Mouse (Mus musculus) lung, embryonic 14.5 days (tissue): ENCODE data around the gene Gm20683. TPM values are rescaled to one million over a fixed set of nuclear protein-coding genes. Genes with fewer than 3 reads are reported as not detected.
A peak's percentile ranks its signal among the peaks of the same experiment; 100 is the strongest.
"Not testable (repeated sequence)": the region's sequence is repeated elsewhere in the genome, so short reads cannot be mapped to it uniquely, and the experiment has no call there.

Source experiments
- ATAC-seq: fragments of 200-750 bp; cut with Nextera tagmentation; 2 replicates; pipeline ENCODE4 v1.8.0; 2017; ENCODE audit warnings: mild to moderate bottlenecking, moderate TSS enrichment, moderate library complexity; ENCODE audit not compliant: insufficient read depth
- DNase-seq: peaks from one replicate; pipeline ENCODE4 v3.0.0-alpha.2; 2015
- H3K27ac ChIP-seq: fragments of 300-500 bp; sonication (generic); 2 replicates; pipeline ENCODE4 v1.5.1; 2014; ENCODE audit warnings: low read depth, mild to moderate bottlenecking, moderate library complexity
- H3K27me3 ChIP-seq: fragments of 300-500 bp; sonication (generic); 2 replicates; pipeline ENCODE4 v1.6.1; 2014; ENCODE audit warnings: low read length, control low read depth; ENCODE audit not compliant: insufficient read depth
- H3K36me3 ChIP-seq: fragments of 300-500 bp; sonication (generic); 2 replicates; pipeline ENCODE4 v1.6.1; 2014; ENCODE audit warnings: control low read depth; ENCODE audit not compliant: insufficient read depth
- H3K4me1 ChIP-seq: fragments of 300-500 bp; sonication (generic); 2 replicates; pipeline ENCODE4 v1.6.1; 2014; ENCODE audit warnings: antibody characterized with exemption, control low read depth; ENCODE audit not compliant: insufficient read depth
- H3K4me2 ChIP-seq: fragments of 300-500 bp; sonication (generic); 2 replicates; pipeline ENCODE4 v1.6.1; 2014; ENCODE audit warnings: mild to moderate bottlenecking
- H3K4me3 ChIP-seq: fragments of 300-500 bp; sonication (generic); 2 replicates; pipeline ENCODE4 v1.5.1; 2014; ENCODE audit warnings: low read depth, low read length
- H3K9ac ChIP-seq: fragments of 300-500 bp; sonication (generic); 2 replicates; pipeline ENCODE4 v1.6.1; 2014
- H3K9me3 ChIP-seq: fragments of 300-500 bp; sonication (generic); 2 replicates; pipeline ENCODE4 v1.6.1; 2016; ENCODE audit warnings: low read depth, low read length, control low read depth
- CTCF ChIP-seq: IDR thresholded peaks from 2 replicates; pipeline ENCODE4 v1.5.1; 2016; ENCODE audit warnings: antibody characterized with exemption, low read depth
- WGBS: fragments of 180-500 bp; shearing (Covaris S2); extraction: QIAGEN DNeasy Blood & Tissue Kit; methylation state at CpG from one replicate; pipeline ENCODE4 v1.1.7; 2014; 5-methylcytosine and 5-hydroxymethylcytosine counted together
- polyA plus RNA-seq: library from polyadenylated mRNA; unstranded; fragments of >200 nt; fragmentation: Nextera tagmentation; extraction: Ambion mirVana; gene quantifications from 2 replicates; pipeline ENCODE4 v1.2.1, GENCODE M21; 2014

The Gm20683 gene
- polyA plus RNA-seq, 1 experiment from 2014 or later = 1.4 TPM

DNA sequence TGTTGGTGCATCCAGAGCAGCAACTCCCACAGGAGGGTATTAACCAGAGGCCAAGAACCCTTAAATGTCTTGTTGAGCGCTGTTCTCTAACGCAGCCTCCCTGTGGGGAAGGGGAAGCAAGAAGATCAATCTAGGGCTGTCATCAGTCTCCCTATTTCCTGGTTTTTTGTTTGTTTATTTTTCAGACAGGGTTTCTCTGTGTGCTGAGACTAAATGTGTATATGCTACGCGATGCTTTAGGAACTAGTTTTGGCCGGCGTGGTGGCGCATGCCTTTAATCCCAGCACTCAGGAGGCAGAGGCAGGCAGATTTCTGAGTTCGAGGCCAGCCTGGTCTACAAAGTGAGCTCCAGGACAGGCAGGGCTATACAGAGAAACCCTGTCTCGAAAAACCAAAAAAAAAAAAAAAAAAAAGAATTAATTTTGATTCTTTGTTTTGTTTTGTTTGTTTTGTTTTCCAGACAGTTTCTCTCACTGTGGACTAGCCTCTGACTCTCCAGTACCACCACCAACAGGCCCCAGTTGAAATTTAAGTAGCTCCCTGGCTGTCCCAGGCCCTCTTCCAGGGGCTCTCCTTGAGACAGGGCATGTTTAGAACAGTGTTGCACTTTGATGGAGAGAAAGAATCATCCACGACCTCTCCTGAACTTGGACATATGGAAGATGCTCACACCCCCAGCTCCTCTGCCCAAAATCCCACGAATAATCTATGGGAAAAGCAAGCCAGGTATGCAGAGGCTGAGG, 32.0 kb upstream of the Gm20683 start:
- H3K9ac ChIP-seq = peak overlapping the region; percentile 58
- no peak for DNase-seq
- ATAC-seq = no peak
- no peaks in the 10 kb centered on the region for H3K27me3 ChIP-seq
- no peak overlapping the region for H3K27ac ChIP-seq
- peaks cover 11% of the 10 kb centered on the region; the same call in 1 of the 2 replicates for H3K36me3 ChIP-seq
- WGBS = 58% methylated on average over 11 of the region's 11 CpGs
- H3K4me1 ChIP-seq = peaks cover 15% of the 10 kb centered on the region; the same call in 1 of the 2 replicates
- peak overlapping the region; percentile 76; the same call in 1 of the 2 replicates for H3K4me3 ChIP-seq
- H3K9me3 ChIP-seq = no peaks in the 10 kb centered on the region
- TF ChIP-seq CTCF = no peak
- H3K4me2 ChIP-seq = peak overlapping the region; percentile 94

DNA sequence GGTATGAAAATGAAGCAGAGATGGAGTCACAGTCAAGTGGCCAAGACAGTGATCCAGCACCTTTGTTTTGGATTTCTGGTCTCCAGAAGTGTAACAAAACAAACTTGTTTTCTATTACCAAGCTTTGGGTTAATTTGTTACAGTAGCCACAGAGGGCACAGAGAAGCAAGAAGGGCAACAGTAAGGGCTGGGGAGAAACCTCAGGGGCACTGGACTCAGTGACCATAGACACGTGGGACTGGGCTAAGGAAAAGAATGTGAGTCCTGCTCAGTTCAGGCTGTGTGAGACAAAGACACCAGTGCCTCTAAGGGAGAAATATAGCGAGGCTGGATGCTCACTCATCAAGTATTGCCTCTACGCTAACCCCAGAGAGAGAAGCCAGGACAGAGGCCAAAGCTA, 31.1 kb upstream of the Gm20683 start:
- H3K27me3 ChIP-seq = no peaks in the 10 kb centered on the region
- no peak overlapping the region for H3K27ac ChIP-seq
- DNase-seq = no peak
- H3K4me1 ChIP-seq = peaks cover 15% of the 10 kb centered on the region; the same call in 1 of the 2 replicates
- no peaks in the 10 kb centered on the region for H3K9me3 ChIP-seq
- ATAC-seq = no peak
- no peak overlapping the region for H3K9ac ChIP-seq
- 79% methylated on average over 3 of the region's 3 CpGs for WGBS
- H3K36me3 ChIP-seq = 0 out of 2 replicates have a peak, but pooled peaks cover 2% of the 10 kb centered on the region
- no peak for TF ChIP-seq CTCF
- no peak overlapping the region for H3K4me2 ChIP-seq
- no peak overlapping the region for H3K4me3 ChIP-seq

DNA sequence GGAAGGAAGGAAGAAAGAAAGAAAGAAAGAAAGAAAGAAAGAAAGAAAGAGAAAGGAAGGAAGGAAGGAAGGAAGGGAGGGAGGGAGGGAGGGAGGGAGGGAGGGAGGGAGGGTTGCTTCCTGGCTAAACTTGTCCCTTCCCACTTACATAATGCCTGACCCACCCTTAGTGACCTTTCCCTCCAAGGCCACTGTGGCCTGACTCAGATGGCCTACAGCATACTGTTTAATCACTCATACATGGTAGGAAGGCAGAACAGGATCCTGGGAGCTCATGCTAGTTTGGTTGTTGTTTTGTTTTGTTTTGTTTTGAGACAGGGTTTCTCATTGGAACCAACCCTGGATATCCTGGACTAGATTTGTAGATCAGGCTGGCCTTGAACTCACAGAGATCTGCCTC, 30.0 kb upstream of the Gm20683 start:
- H3K4me2 ChIP-seq, H3K36me3 ChIP-seq, H3K27me3 ChIP-seq, H3K4me3 ChIP-seq, H3K27ac ChIP-seq, ATAC-seq, H3K9ac ChIP-seq, DNase-seq, H3K9me3 ChIP-seq: not testable (repeated sequence)
- peaks cover 15% of the 10 kb centered on the region; the same call in 1 of the 2 replicates for H3K4me1 ChIP-seq

DNA sequence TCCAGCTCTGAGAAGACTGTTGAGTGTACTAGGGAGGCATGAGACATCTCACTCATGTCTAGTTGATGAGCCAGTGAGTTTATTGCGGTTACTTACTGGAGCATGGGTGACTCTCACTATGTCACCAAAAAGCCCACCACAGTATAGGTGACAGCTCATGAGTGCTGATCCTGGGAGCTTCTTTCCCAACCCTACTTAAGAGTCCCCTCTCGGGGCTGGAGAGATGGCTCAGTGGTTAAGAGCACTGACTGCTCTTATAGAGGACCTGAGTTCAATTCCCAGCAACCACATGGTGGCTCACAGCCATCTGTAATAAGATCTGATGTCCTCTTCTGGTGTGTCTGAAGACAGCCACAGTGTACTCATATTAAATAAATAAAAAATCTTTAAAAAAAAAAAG, 28.4 kb upstream of the Gm20683 start:
- no peak for TF ChIP-seq CTCF
- H3K4me1 ChIP-seq = 0 out of 2 replicates have a peak, but pooled peaks cover 8% of the 10 kb centered on the region
- no peak for ATAC-seq
- H3K9me3 ChIP-seq = no peaks in the 10 kb centered on the region
- H3K27me3 ChIP-seq = no peaks in the 10 kb centered on the region
- no peak overlapping the region for H3K4me2 ChIP-seq
- H3K36me3 ChIP-seq = no peaks in the 10 kb centered on the region
- DNase-seq = no peak
- WGBS = 81% methylated on average over 2 of the region's 2 CpGs
- no peak overlapping the region for H3K4me3 ChIP-seq
- no peak overlapping the region for H3K9ac ChIP-seq
- no peak overlapping the region for H3K27ac ChIP-seq

DNA sequence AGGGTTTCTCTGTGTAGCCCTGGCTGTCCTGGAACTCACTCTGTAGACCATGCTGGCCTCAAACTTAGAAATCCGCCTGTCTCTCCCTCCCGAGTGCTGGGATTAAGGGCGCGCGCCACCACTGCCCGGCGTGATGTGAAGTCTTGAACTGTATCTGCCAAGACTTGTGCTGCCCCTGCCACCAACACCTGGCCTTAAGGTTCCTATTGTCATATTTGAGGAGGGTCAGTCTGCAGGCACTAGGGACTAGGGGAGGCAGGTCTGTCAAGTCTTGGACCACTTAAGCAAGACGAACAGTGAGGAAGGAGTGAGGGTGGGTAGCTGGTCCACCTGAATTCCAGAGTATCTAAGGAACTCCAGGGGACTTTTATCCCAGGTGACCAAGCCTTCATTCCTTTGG, 27.9 kb upstream of the Gm20683 start:
- Histone ChIP-seq H3K4me1 (0 out of 2 replicates have a peak, but pooled peaks cover 8% of the 10 kb centered on the region), H3K9ac (no peak overlapping the region), H3K4me2 (no peak overlapping the region), H3K4me3 (no peak overlapping the region), H3K36me3 (no peaks in the 10 kb centered on the region), H3K9me3 (no peaks in the 10 kb centered on the region), H3K27me3 (no peaks in the 10 kb centered on the region), H3K27ac (no peak overlapping the region)
- ATAC-seq = no peak
- no peak for DNase-seq
- WGBS = 81% methylated on average over 8 of the region's 8 CpGs
- TF ChIP-seq CTCF = no peak

DNA sequence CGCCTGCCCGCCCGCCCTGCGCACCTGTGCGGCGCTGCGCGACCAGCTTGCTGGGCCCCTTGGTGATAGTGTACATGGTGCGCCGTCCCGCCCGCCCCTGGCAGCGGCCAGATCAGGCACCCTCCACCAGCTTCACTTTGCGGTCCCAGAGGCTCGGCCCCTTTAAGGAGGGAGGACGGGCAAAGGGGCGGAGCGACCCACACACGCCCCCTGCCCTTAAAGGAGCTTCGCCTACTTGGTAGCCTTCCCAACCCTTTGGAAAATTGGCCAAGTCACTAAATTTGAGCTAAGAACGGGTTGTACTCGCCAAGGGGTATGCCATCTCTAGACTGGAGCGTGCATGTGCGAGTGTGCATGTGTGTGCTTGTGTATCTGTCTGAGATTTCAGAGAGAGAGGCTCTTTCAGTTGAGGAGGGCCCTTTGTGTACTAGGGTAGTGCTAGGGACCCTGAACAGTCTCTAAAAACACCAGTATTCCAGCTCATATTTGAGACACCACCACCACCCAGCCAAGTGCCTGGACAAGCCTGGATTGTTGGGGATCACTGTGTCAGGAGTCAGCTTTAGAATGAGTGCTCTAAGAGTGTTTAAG, 27.1 kb upstream of the Gm20683 start, which contains the start of gene Mcrip2:
TSS of gene Mcrip2 (minus strand) at position 164 of the 591 bp plus-strand sequence.
- Histone ChIP-seq H3K36me3 (no peaks in the 10 kb centered on the region), H3K9me3 (no peaks in the 10 kb centered on the region), H3K4me2 (peak within 1 kb of the TSS; percentile 98), H3K27me3 (no peaks in the 10 kb centered on the region), H3K9ac (peak within 1 kb of the TSS; percentile 56), H3K27ac (peak within 1 kb of the TSS; percentile 48; the same call in 1 of the 2 replicates), H3K4me3 (peak within 1 kb of the TSS; percentile 80), H3K4me1 (0 out of 2 replicates have a peak, but pooled peaks cover 3% of the 10 kb centered on the region)
- WGBS = under 1% methylated on average over 24 of the region's 24 CpGs
- peak; percentile 90 for DNase-seq
- ATAC-seq = peak; percentile 91
- TF ChIP-seq CTCF = peak; percentile 26; the same call in 1 of the 2 replicates
